Mouse (Mus musculus) heart, adult 2 months (tissue): ENCODE results near the gene Gm10273. TPM values are rescaled to one million over a fixed set of nuclear protein-coding genes. Genes with fewer than 3 reads are reported as not detected.

Experiments
- DNase-seq, 2 experiments: peaks; one replicate each; pipeline ENCODE4 v3.0.0; 2021
- H3K27ac ChIP-seq: fragments of 200-600 bp; 2 replicates; pipeline ENCODE4 v1.8.1; 2022
- H3K27me3 ChIP-seq: fragments of 200-500 bp; 2 replicates; pipeline ENCODE4 v1.6.1; 2012; ENCODE audit warnings: mild to moderate bottlenecking, low read length, inconsistent platforms, mixed read lengths; ENCODE audit not compliant: control insufficient read depth, insufficient read depth
- H3K36me3 ChIP-seq: fragments of 200-500 bp; 2 replicates; pipeline ENCODE4 v1.6.1; 2012; ENCODE audit warnings: low read length, inconsistent platforms; ENCODE audit not compliant: control insufficient read depth, insufficient read depth
- H3K4me1 ChIP-seq: fragments of 200-500 bp; 2 replicates; pipeline ENCODE4 v1.6.1; 2011; ENCODE audit warnings: low read length; ENCODE audit not compliant: control insufficient read depth, insufficient read depth
- H3K4me3 ChIP-seq: fragments of 200-600 bp; 2 replicates; pipeline ENCODE4 v1.8.1; 2022
- H3K79me2 ChIP-seq: fragments of 200-500 bp; replicated peaks from 2 replicates; pipeline ENCODE4 v1.6.1; 2012; ENCODE audit warnings: mild to moderate bottlenecking, inconsistent platforms, low read length, moderate library complexity, mixed read lengths; ENCODE audit not compliant: control insufficient read depth, insufficient read depth
- H3K9ac ChIP-seq: fragments of 200-500 bp; 2 replicates; pipeline ENCODE4 v1.6.1; 2012; ENCODE audit warnings: low read depth, mild to moderate bottlenecking, control low read depth, inconsistent platforms, low read length, mixed read lengths
- CTCF ChIP-seq: fragments of 200-600 bp; IDR thresholded peaks from 2 replicates; pipeline ENCODE4 v1.8.1; 2022; ENCODE audit warnings: antibody characterized with exemption, mild to moderate bottlenecking, moderate library complexity
- EP300 ChIP-seq: fragments of 200-500 bp; IDR thresholded peaks from 2 replicates; pipeline ENCODE4 v1.6.1; 2011; ENCODE audit warnings: low read depth, low read length, control low read depth; ENCODE audit not compliant: insufficient read depth
- POLR2A ChIP-seq: fragments of 200-500 bp; IDR thresholded peaks from 2 replicates; pipeline ENCODE4 v1.6.1; 2011; ENCODE audit warnings: mild to moderate bottlenecking, low read depth, low read length, control low read depth; ENCODE audit not compliant: insufficient read depth
- WGBS: fragments of 180-500 bp; shearing (Covaris S2); methylation state at CpG from one replicate; pipeline ENCODE4 v1.1.7; 2018; 5-methylcytosine and 5-hydroxymethylcytosine counted together
- intact Hi-C: fragments of 180-260 bp; cut with DNase I; formaldehyde crosslinking; loops from one replicate; pipeline ENCODE4 v1.15.1; 2025
- polyA plus RNA-seq: library from polyadenylated mRNA; depleted of rRNA; stranded (reverse); fragments of >200 nt; gene quantifications from 2 replicates; pipeline ENCODE4 v1.2.3, GENCODE M21; 2012
- total RNA-seq, 2 experiments: library from RNA; stranded (reverse); gene quantifications; 2 replicates each; pipeline ENCODE4 v1.2.3; 2021

The Gm10273 gene
- total and polyA plus RNA-seq, 3 experiments, result 19.1 to 156 (median 123) TPM

DNA sequence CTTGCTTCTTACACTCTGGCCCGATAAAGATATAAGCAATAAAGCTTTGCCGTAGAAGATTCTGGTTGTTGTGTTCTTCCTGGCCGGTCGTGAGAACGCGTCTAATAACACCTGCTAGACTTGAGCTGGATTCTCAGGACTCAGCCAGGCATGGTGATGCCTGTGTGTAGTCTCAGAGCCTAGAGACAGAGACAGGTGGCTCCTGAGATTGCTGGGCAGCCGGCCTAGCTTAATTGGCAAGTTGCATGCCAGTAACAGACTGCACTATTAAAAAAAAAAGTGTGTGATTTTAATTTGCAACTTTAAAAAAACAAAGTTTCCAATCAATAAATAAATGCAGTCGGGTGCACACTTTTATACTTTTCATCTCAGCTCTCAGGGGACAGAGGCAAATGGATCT lies 8.5 kb upstream of the Gm10273 start:
- Histone ChIP-seq H3K4me3 (no peak overlapping the region), H3K9ac (no peak overlapping the region), H3K27me3 (no peaks in the 10 kb centered on the region), H3K79me2 (no peaks in the 10 kb centered on the region), H3K36me3 (no peaks in the 10 kb centered on the region), H3K27ac (no peak overlapping the region), H3K4me1 (no peaks in the 10 kb centered on the region)
- intact Hi-C loops, result no loop called here
- DNase-seq, result no peak
- TF ChIP-seq POLR2A (no peak), CTCF (no peak), EP300 (no peak)
- WGBS, result 88% methylated on average over 8 of the region's 8 CpGs

DNA sequence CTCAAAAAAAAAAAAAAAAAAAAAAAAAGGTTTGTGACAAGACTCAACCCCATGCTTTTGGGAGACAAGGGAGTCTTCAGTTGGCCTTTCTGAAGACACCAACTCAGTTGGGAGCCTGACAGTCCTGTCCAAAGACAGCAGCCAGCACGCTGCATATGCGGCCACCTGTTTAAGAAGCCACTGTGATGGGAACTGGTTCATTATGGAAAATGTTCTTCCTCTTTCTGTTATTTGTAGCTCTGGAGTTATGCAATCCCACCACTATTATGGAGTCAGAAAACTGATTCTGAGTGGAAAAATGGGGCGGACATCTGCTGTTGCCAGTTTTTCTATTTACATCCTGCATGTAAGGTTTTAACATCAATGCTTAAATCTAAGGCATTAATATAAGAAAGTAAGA lies 5.8 kb upstream of the Gm10273 start:
- Histone ChIP-seq H3K9ac (no peak overlapping the region), H3K4me3 (no peak overlapping the region), H3K36me3 (no peaks in the 10 kb centered on the region), H3K27me3 (no peaks in the 10 kb centered on the region), H3K27ac (no peak overlapping the region), H3K79me2 (no peaks in the 10 kb centered on the region), H3K4me1 (no peaks in the 10 kb centered on the region)
- intact Hi-C loops, result no loop called here
- WGBS, result 92% methylated on average over 3 of the region's 3 CpGs
- no peak for DNase-seq
- no peak for TF ChIP-seq CTCF
- no peak for TF ChIP-seq EP300
- TF ChIP-seq POLR2A, result no peak

DNA sequence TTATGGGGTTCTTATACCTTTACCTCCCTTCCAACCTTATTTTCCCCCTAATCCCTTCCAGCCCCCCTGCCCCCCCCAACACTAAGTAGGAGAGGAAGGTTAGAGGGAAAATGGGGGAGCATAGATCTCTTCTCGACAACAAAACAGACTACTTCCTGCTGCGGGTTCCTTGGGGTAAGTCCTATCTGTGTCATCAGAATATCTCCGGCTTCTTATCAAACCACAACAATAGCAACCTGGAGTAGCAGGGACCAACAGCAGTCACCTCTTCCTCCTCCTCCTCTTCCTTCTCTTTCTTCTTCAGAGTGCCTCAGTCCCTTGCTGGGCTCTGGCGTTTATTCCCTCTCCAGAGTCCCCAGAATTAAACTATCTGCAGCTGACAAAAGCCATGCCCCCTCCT lies 3.5 kb upstream of the Gm10273 start:
- Histone ChIP-seq H3K4me1 (no peaks in the 10 kb centered on the region), H3K27ac (no peak overlapping the region), H3K36me3 (no peaks in the 10 kb centered on the region), H3K4me3 (no peak overlapping the region), H3K27me3 (no peaks in the 10 kb centered on the region), H3K79me2 (no peaks in the 10 kb centered on the region), H3K9ac (no peak overlapping the region)
- TF ChIP-seq POLR2A (no peak), CTCF (no peak), EP300 (no peak)
- intact Hi-C loops, result no loop called here
- WGBS, result 8% methylated on average over 4 of the region's 4 CpGs
- no peak for DNase-seq

DNA sequence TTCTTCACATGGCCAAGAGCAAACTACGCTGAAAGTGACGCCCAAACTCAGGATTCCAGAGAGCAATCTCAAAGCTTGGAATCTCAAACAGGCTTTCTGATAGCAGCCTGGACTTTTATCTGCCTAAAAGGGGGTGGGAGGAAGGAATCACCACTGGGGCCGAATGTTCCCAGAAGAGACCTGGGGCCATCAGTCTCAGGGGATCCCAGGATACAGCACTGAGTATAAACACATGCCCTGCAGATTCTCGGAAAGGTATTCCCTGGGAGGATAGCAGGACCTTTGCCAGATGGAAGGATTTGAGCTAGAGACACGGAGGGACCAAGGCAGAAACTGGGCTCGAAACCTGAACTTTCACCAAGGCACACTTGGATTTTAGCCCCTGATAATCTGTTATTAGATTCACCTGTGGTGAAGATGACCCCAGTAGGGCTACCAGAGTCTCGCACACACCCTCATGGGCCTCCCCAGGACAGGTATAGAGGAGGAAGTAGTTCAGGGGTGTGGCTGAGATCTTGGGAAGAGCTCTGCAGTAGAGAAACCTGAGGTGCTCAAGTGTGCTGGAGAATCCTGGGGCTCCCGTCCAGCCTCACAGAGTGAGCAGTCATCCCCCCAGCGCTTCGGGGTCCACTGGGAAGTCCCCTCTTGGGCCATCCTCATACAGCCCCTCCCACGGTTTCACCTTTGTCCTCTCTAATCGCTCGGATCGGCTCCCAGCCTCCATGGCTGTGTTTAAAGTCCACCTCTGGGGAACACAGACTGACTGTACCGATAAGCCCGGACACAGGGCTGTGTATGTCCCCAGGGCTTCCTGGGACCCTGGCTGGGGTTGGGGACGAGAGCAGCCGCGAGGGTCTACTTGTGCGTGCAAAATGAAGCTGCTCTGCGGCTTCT lies 7.7 kb downstream of the Gm10273 start, which contains the start of gene Pla2g12b:
Gene Pla2g12b (plus strand): TSS at position 762 of the 894 bp plus-strand sequence.
- H3K4me3 ChIP-seq, result no peak within 1 kb of the TSS
- no peak within 1 kb of the TSS for H3K27ac ChIP-seq
- no peaks in the 10 kb centered on the region for H3K36me3 ChIP-seq
- no peak within 1 kb of the TSS for H3K9ac ChIP-seq
- WGBS, result 59% methylated on average over 21 of the region's 21 CpGs
- no peak for DNase-seq
- intact Hi-C loops, result no loop called here
- H3K4me1 ChIP-seq, result no peaks in the 10 kb centered on the region
- TF ChIP-seq EP300 (no peak), CTCF (no peak), POLR2A (no peak)
- H3K79me2 ChIP-seq, result no peaks in the 10 kb centered on the region
- H3K27me3 ChIP-seq, result no peaks in the 10 kb centered on the region

GRCm38 (mm10) chr10:59403793-59404149 lies 8.3 kb downstream of the Gm10273 start:
- no peaks in the 10 kb centered on the region for H3K27me3 ChIP-seq
- no peak overlapping the region for H3K9ac ChIP-seq
- H3K4me3 ChIP-seq, result no peak overlapping the region
- H3K27ac ChIP-seq, result no peak overlapping the region
- intact Hi-C loops, result no loop called here
- no peaks in the 10 kb centered on the region for H3K79me2 ChIP-seq
- no peak for DNase-seq
- H3K4me1 ChIP-seq, result no peaks in the 10 kb centered on the region
- 47% methylated on average over 10 of the region's 10 CpGs for WGBS
- TF ChIP-seq POLR2A, result no peak
- H3K36me3 ChIP-seq, result no peaks in the 10 kb centered on the region

DNA sequence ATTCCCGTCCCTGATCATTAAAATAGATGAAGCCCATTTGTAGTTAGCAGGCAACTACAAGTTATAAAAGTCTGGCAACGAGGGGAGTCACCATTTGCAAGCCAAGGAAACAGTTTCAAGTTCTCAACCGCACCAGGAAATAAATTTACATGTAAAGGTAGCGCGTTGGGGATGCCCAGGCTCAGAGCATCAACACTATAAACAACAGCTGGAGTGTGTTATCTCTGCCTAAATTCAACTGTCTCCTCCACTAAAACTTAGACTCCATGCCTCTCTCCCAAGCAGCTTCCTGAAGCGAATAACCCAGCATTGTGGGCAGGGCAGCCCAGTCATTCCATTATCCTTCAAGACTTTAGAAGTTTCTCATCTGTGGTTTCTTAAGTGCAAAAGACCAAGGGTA lies 13.1 kb downstream of the Gm10273 start:
- H3K4me1 ChIP-seq, result no peaks in the 10 kb centered on the region
- H3K79me2 ChIP-seq, result no peaks in the 10 kb centered on the region
- H3K27ac ChIP-seq, result no peak overlapping the region
- no peak overlapping the region for H3K4me3 ChIP-seq
- no peaks in the 10 kb centered on the region for H3K27me3 ChIP-seq
- DNase-seq, result no peak
- intact Hi-C loops, result no loop called here
- no peak for TF ChIP-seq EP300
- no peak for TF ChIP-seq POLR2A
- TF ChIP-seq CTCF, result no peak
- H3K9ac ChIP-seq, result no peak overlapping the region
- 66% methylated on average over 6 of the region's 6 CpGs for WGBS
- no peaks in the 10 kb centered on the region for H3K36me3 ChIP-seq
